Mouse (Mus musculus): ENCODE measurements at regions not wholly inside any gene's neighbourhood (a gene's known extent, or its start where the extent isn't known, plus 50 kb on each side); places are given as distances from the start of the nearest gene placed in this dataset.

DNA sequence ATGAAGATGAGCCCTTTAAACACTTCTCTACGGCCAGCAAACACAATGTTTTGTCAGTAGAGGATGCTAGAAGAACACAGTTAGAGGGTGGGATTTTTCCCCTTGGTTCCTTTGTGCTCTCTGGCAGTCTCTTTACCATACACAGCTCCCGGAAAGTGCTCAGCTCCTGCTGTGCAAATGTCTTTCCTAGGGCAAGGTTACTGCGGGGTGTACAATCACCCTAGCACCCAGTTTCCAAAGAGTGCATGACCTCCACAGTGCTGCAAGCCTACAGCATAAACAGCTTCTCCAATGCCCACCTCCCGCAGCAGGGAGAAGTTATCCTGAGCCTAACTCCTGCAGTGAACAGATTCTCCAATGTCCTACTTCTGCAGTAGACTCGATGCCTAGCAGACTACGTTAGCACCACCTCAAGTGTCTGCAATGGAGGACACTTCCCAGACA lies 366.4 kb downstream of the Pbx1 start:
- H3K4me3 ChIP-seq (ENCODE audit: control insufficient read depth, low read depth, low read length): no peak overlapping the region
- no peaks in the 10 kb centered on the region for H3K4me1 ChIP-seq (ENCODE audit: control insufficient read depth, insufficient read depth, low read length)
- H3K27me3 ChIP-seq (ENCODE audit: control insufficient read depth, insufficient read depth, low read length): no peaks in the 10 kb centered on the region
- no peaks in the 10 kb centered on the region for H3K36me3 ChIP-seq (ENCODE audit: control insufficient read depth, insufficient read depth, low read length)
- no peak for TF ChIP-seq POLR2A (IDR thresholded peaks at IDR 0.05; ENCODE audit: control insufficient read depth, low read depth, low read length)
- no peak for TF ChIP-seq CTCF (IDR thresholded peaks at IDR 0.05; ENCODE audit: control insufficient read depth, insufficient read depth, insufficient replicate concordance, low read depth, low read length)
- H3K27ac ChIP-seq (ENCODE audit: control insufficient read depth, insufficient read depth, low read depth, low read length): no peak overlapping the region

DNA sequence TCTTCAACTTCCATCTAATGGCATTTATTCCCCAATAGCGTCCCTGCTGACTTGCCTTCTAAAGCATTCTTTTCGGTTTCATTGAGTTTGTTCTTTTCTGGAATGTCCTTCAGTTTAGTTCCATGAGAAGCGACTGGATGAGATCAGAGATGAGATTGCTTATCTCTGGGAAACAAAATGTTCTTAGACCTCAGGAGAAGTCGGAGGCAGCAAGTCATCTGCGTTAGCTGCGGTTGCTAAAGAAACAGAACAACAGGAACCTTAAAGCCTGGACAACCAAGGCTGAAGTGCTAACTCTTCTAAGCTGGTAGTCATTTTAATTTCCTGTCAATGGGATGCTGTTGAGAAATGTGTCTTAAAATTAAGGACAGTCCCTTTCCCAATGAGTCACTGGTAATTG lies 365.3 kb downstream of the Pbx1 start:
- TF ChIP-seq POLR2A (IDR thresholded peaks at IDR 0.05; ENCODE audit: control insufficient read depth, low read depth, low read length): no peak
- no peak for TF ChIP-seq CTCF (IDR thresholded peaks at IDR 0.05; ENCODE audit: control insufficient read depth, insufficient read depth, insufficient replicate concordance, low read depth, low read length)
- no peak overlapping the region for H3K27ac ChIP-seq (ENCODE audit: control insufficient read depth, insufficient read depth, low read depth, low read length)
- H3K4me3 ChIP-seq (ENCODE audit: control insufficient read depth, low read depth, low read length): no peak overlapping the region
- H3K36me3 ChIP-seq (ENCODE audit: control insufficient read depth, insufficient read depth, low read length): no peaks in the 10 kb centered on the region
- H3K4me1 ChIP-seq (ENCODE audit: control insufficient read depth, insufficient read depth, low read length): no peaks in the 10 kb centered on the region
- H3K27me3 ChIP-seq (ENCODE audit: control insufficient read depth, insufficient read depth, low read length): no peaks in the 10 kb centered on the region

- no peaks in the 10 kb centered on the region for H3K27me3 ChIP-seq (ENCODE audit: control insufficient read depth, insufficient read depth, low read length)
- TF ChIP-seq CTCF (IDR thresholded peaks at IDR 0.05; ENCODE audit: control insufficient read depth, insufficient read depth, insufficient replicate concordance, low read depth, low read length): no peak
Observed at GRCm38 (mm10) chr1:168068003-168068919, 363.8 kb downstream of the Pbx1 start.

DNA sequence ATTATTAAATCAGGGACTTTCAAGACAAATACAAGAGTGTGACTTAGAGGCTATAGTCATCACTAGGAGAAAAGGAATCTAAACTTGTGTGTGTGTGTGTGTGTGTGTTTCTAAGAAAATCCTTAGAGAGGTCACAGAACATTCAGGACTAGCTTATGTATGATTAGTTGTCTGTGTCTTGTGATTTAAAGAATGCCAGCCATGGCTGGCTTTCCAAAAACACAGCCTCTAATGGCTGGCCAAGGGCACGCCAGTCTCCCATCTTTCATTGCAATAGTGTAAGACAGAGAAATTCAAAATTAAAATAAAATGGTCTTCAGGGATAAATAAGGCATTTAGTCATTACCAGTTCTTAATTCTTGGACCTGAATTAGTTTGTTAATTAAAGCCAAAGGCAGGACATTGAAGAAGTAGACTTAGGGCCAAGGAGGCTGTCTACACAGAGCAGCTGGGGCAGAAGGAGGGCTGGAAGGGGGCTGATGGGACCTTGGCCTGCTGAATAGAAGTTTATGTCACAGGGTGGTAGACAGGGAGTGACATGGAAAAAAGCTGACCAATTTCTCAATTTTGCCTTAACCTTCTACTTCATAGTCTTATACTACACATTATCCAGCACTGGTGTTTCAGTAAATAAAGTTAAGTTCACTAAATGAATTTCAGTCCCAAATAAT lies 363.0 kb downstream of the Pbx1 start:
- no peaks in the 10 kb centered on the region for H3K4me1 ChIP-seq (ENCODE audit: control insufficient read depth, insufficient read depth, low read length)
- H3K36me3 ChIP-seq (ENCODE audit: control insufficient read depth, insufficient read depth, low read length): no peaks in the 10 kb centered on the region
- TF ChIP-seq POLR2A (IDR thresholded peaks at IDR 0.05; ENCODE audit: control insufficient read depth, low read depth, low read length): no peak
- no peak for TF ChIP-seq CTCF (IDR thresholded peaks at IDR 0.05; ENCODE audit: control insufficient read depth, insufficient read depth, insufficient replicate concordance, low read depth, low read length)
- no peaks in the 10 kb centered on the region for H3K27me3 ChIP-seq (ENCODE audit: control insufficient read depth, insufficient read depth, low read length)
- no peak overlapping the region for H3K27ac ChIP-seq (ENCODE audit: control insufficient read depth, insufficient read depth, low read depth, low read length)
- no peak overlapping the region for H3K4me3 ChIP-seq (ENCODE audit: control insufficient read depth, low read depth, low read length)

More at GRCm38 (mm10) chr1:168068003-168068919, 363.8 kb downstream of the Pbx1 start:
- Histone ChIP-seq H3K36me3 (ENCODE audit: control insufficient read depth, insufficient read depth, low read length) (no peaks in the 10 kb centered on the region), H3K27ac (ENCODE audit: control insufficient read depth, insufficient read depth, low read depth, low read length) (no peak overlapping the region), H3K4me3 (ENCODE audit: control insufficient read depth, low read depth, low read length) (no peak overlapping the region), H3K4me1 (ENCODE audit: control insufficient read depth, insufficient read depth, low read length) (no peaks in the 10 kb centered on the region)
